Mouse (Mus musculus): ENCODE data around the gene Rsrc1. TPM values are rescaled to one million over a fixed set of nuclear protein-coding genes. Genes with fewer than 3 reads are reported as not detected.
"Not testable (repeated sequence)": the region's sequence is repeated elsewhere in the genome, so short reads cannot be mapped to it uniquely, and the experiment has no call there.

Gene Rsrc1
- polyA plus RNA-seq, 1 experiment = 3.9 TPM

- no peak for DNase-seq (ENCODE audit: low read depth)
Measured at GRCm38 (mm10) chr3:66985539-66986286, 4.5 kb downstream of the Rsrc1 start.

GRCm38 (mm10) chr3:66986287-66986560, 5.0 kb downstream of the Rsrc1 start:
- DNase-seq (ENCODE audit: low read depth) = no peak

GRCm38 (mm10) chr3:66996820-66997219, 15.6 kb downstream of the Rsrc1 start:
- DNase-seq (ENCODE audit: low read depth) = no peak

GRCm38 (mm10) chr3:67036387-67037062, 55.3 kb downstream of the Rsrc1 start:
- no peak for DNase-seq (ENCODE audit: low read depth)

GRCm38 (mm10) chr3:67059755-67060154, 78.6 kb downstream of the Rsrc1 start:
- no peak for DNase-seq (ENCODE audit: low read depth)

- no peak for DNase-seq (ENCODE audit: low read depth)
Measured at GRCm38 (mm10) chr3:67070575-67071488, 89.6 kb downstream of the Rsrc1 start.

- DNase-seq (ENCODE audit: low read depth) = not testable (repeated sequence)
Measured at GRCm38 (mm10) chr3:67073653-67074052, 92.5 kb downstream of the Rsrc1 start.

GRCm38 (mm10) chr3:67075484-67075883, 94.3 kb downstream of the Rsrc1 start:
- no peak for DNase-seq (ENCODE audit: low read depth)

GRCm38 (mm10) chr3:67084742-67085141, 103.6 kb downstream of the Rsrc1 start:
- DNase-seq (ENCODE audit: low read depth) = no peak

- no peak for DNase-seq (ENCODE audit: low read depth)
Measured at GRCm38 (mm10) chr3:67108428-67108827, 127.2 kb downstream of the Rsrc1 start.

GRCm38 (mm10) chr3:67116317-67116716, 135.1 kb downstream of the Rsrc1 start:
- no peak for DNase-seq (ENCODE audit: low read depth)

- DNase-seq (ENCODE audit: low read depth) = no peak
Measured at GRCm38 (mm10) chr3:67132521-67132920, 151.3 kb downstream of the Rsrc1 start.

- DNase-seq (ENCODE audit: low read depth) = no peak
Measured at GRCm38 (mm10) chr3:67135749-67136375, 154.7 kb downstream of the Rsrc1 start.

GRCm38 (mm10) chr3:67144952-67145351, 163.8 kb downstream of the Rsrc1 start:
- no peak for DNase-seq (ENCODE audit: low read depth)

- no peak for DNase-seq (ENCODE audit: low read depth)
Measured at GRCm38 (mm10) chr3:67146280-67146679, 165.1 kb downstream of the Rsrc1 start.

GRCm38 (mm10) chr3:67147246-67147645, 166.1 kb downstream of the Rsrc1 start:
- DNase-seq (ENCODE audit: low read depth) = no peak

- no peak for DNase-seq (ENCODE audit: low read depth)
Measured at GRCm38 (mm10) chr3:67197179-67197578, 216.0 kb downstream of the Rsrc1 start.

GRCm38 (mm10) chr3:67213047-67213457, 231.9 kb downstream of the Rsrc1 start:
- DNase-seq (ENCODE audit: low read depth) = no peak

GRCm38 (mm10) chr3:67232617-67233241, 251.5 kb downstream of the Rsrc1 start:
- no peak for DNase-seq (ENCODE audit: low read depth)

GRCm38 (mm10) chr3:67242451-67242850, 261.3 kb downstream of the Rsrc1 start:
- not testable (repeated sequence) for DNase-seq (ENCODE audit: low read depth)

- no peak for DNase-seq (ENCODE audit: low read depth)
Measured at GRCm38 (mm10) chr3:67267448-67267847, 286.3 kb downstream of the Rsrc1 start.
